Mouse (Mus musculus): ENCODE results near the gene Xaf1. TPM values are rescaled to one million over a fixed set of nuclear protein-coding genes. Genes with fewer than 3 reads are reported as not detected.

The Xaf1 gene
- polyA plus RNA-seq, 1 experiment: 28.3 TPM

- H3K4me3 ChIP-seq (ENCODE audit: low read depth, low read length): no peak overlapping the region
- no peak overlapping the region for H3K27ac ChIP-seq (ENCODE audit: insufficient read depth, low read depth, low read length)
- WGBS: 27% methylated on average over 10 of the region's 10 CpGs
- H3K36me3 ChIP-seq (ENCODE audit: control insufficient read depth, insufficient read depth, low read length): no peaks in the 10 kb centered on the region
- H3K4me1 ChIP-seq (ENCODE audit: control insufficient read depth, insufficient read depth, insufficient read length, low read length): no peaks in the 10 kb centered on the region
- no peak for TF ChIP-seq POLR2A (IDR thresholded peaks at IDR 0.05; ENCODE audit: low read depth, low read length)
- no peak for TF ChIP-seq CTCF (IDR thresholded peaks at IDR 0.05; ENCODE audit: extremely low read depth, insufficient read length, insufficient replicate concordance, low read depth, low read length)
- no peaks in the 10 kb centered on the region for H3K27me3 ChIP-seq (ENCODE audit: control insufficient read depth, insufficient read depth, low read length)
Observed at GRCm38 (mm10) chr11:72348563-72348962, 47.1 kb downstream of the Xaf1 start.

DNA sequence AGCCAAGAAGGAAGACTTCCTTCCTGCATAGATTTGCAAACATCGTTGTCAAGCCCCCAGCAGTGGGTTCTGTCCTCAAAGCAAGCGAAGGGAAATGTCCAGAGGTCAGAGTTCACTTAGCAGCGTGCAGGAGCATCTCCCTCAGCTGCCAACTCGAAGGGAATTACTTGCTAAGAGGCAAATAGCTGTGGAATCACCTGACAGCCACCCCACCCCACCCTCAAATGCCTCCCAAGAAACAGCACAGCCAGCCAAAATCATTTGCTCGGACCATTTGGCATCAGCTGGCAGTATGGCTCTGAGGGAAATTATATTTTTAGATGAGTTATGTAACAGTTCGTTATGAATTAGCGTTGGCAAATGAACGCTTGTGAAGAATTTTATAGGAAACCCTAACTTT lies 47.6 kb downstream of the Xaf1 start:
- no peaks in the 10 kb centered on the region for H3K4me1 ChIP-seq (ENCODE audit: control insufficient read depth, insufficient read depth, insufficient read length, low read length)
- 33% methylated on average over 8 of the region's 8 CpGs for WGBS
- no peak overlapping the region for H3K4me3 ChIP-seq (ENCODE audit: low read depth, low read length)
- no peak for TF ChIP-seq CTCF (IDR thresholded peaks at IDR 0.05; ENCODE audit: extremely low read depth, insufficient read length, insufficient replicate concordance, low read depth, low read length)
- no peak for TF ChIP-seq POLR2A (IDR thresholded peaks at IDR 0.05; ENCODE audit: low read depth, low read length)
- H3K27me3 ChIP-seq (ENCODE audit: control insufficient read depth, insufficient read depth, low read length): no peaks in the 10 kb centered on the region
- no peak overlapping the region for H3K27ac ChIP-seq (ENCODE audit: insufficient read depth, low read depth, low read length)
- H3K36me3 ChIP-seq (ENCODE audit: control insufficient read depth, insufficient read depth, low read length): no peaks in the 10 kb centered on the region

DNA sequence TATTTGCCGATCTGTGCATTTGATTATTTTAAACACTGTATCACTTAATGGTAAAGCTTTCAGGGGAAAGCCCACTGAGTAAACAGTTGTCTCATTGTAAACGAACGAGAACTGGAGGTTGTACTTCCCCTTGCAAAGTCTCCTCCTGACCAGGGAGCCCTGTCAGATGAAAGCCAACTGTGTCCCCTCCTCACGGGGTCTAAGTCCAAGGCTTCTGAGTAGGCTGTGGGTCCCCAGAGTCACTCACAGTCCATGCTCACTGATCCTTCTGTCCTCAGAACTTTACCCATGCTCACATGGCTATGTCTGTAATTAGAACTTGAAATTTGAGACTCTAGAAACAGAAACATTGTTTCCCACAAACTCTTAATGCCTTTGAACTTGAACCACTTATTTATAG lies 48.2 kb downstream of the Xaf1 start:
- Histone ChIP-seq H3K36me3 (ENCODE audit: control insufficient read depth, insufficient read depth, low read length) (no peaks in the 10 kb centered on the region), H3K27me3 (ENCODE audit: control insufficient read depth, insufficient read depth, low read length) (no peaks in the 10 kb centered on the region), H3K4me1 (ENCODE audit: control insufficient read depth, insufficient read depth, insufficient read length, low read length) (no peaks in the 10 kb centered on the region), H3K4me3 (ENCODE audit: low read depth, low read length) (no peak overlapping the region), H3K27ac (ENCODE audit: insufficient read depth, low read depth, low read length) (no peak overlapping the region)
- WGBS: 34% methylated on average over 4 of the region's 4 CpGs
- TF ChIP-seq POLR2A (IDR thresholded peaks at IDR 0.05; ENCODE audit: low read depth, low read length) (no peak), CTCF (IDR thresholded peaks at IDR 0.05; ENCODE audit: extremely low read depth, insufficient read length, insufficient replicate concordance, low read depth, low read length) (no peak)

GRCm38 (mm10) chr11:72352272-72352671 lies 50.8 kb downstream of the Xaf1 start:
- TF ChIP-seq CTCF (IDR thresholded peaks at IDR 0.05; ENCODE audit: extremely low read depth, insufficient read length, insufficient replicate concordance, low read depth, low read length): no peak
- no peak for TF ChIP-seq POLR2A (IDR thresholded peaks at IDR 0.05; ENCODE audit: low read depth, low read length)
- 23% methylated on average over 1 of the region's 1 CpGs for WGBS
- 0 out of 2 replicates have a peak, but pooled peaks cover 2% of the 10 kb centered on the region for H3K4me1 ChIP-seq (ENCODE audit: control insufficient read depth, insufficient read depth, insufficient read length, low read length)

GRCm38 (mm10) chr11:72353186-72353585 lies 51.8 kb downstream of the Xaf1 start:
- Histone ChIP-seq H3K27me3 (ENCODE audit: control insufficient read depth, insufficient read depth, low read length) (no peaks in the 10 kb centered on the region), H3K36me3 (ENCODE audit: control insufficient read depth, insufficient read depth, low read length) (no peaks in the 10 kb centered on the region), H3K27ac (ENCODE audit: insufficient read depth, low read depth, low read length) (no peak overlapping the region), H3K4me1 (ENCODE audit: control insufficient read depth, insufficient read depth, insufficient read length, low read length) (0 out of 2 replicates have a peak, but pooled peaks cover 2% of the 10 kb centered on the region), H3K4me3 (ENCODE audit: low read depth, low read length) (no peak overlapping the region)
- TF ChIP-seq POLR2A (IDR thresholded peaks at IDR 0.05; ENCODE audit: low read depth, low read length): no peak
- TF ChIP-seq CTCF (IDR thresholded peaks at IDR 0.05; ENCODE audit: extremely low read depth, insufficient read length, insufficient replicate concordance, low read depth, low read length): no peak
- WGBS: 81% methylated on average over 3 of the region's 3 CpGs

More at GRCm38 (mm10) chr11:72352272-72352671, 50.8 kb downstream of the Xaf1 start:
- no peak overlapping the region for H3K27ac ChIP-seq (ENCODE audit: insufficient read depth, low read depth, low read length)
- no peak overlapping the region for H3K4me3 ChIP-seq (ENCODE audit: low read depth, low read length)
- H3K36me3 ChIP-seq (ENCODE audit: control insufficient read depth, insufficient read depth, low read length): no peaks in the 10 kb centered on the region
- no peaks in the 10 kb centered on the region for H3K27me3 ChIP-seq (ENCODE audit: control insufficient read depth, insufficient read depth, low read length)

GRCm38 (mm10) chr11:72354971-72355728 lies 53.7 kb downstream of the Xaf1 start:
- Histone ChIP-seq H3K4me3 (ENCODE audit: low read depth, low read length) (no peak overlapping the region), H3K27me3 (ENCODE audit: control insufficient read depth, insufficient read depth, low read length) (no peaks in the 10 kb centered on the region), H3K4me1 (ENCODE audit: control insufficient read depth, insufficient read depth, insufficient read length, low read length) (0 out of 2 replicates have a peak, but pooled peaks cover 2% of the 10 kb centered on the region), H3K36me3 (ENCODE audit: control insufficient read depth, insufficient read depth, low read length) (no peaks in the 10 kb centered on the region), H3K27ac (ENCODE audit: insufficient read depth, low read depth, low read length) (no peak overlapping the region)
- TF ChIP-seq CTCF (IDR thresholded peaks at IDR 0.05; ENCODE audit: extremely low read depth, insufficient read length, insufficient replicate concordance, low read depth, low read length) (peak; percentile 86), POLR2A (IDR thresholded peaks at IDR 0.05; ENCODE audit: low read depth, low read length) (no peak)
- WGBS: 21% methylated on average over 20 of the region's 20 CpGs
